Mouse (Mus musculus): ENCODE measurements around the gene Ucp3. TPM values are rescaled to one million over a fixed set of nuclear protein-coding genes. Genes with fewer than 3 reads are reported as not detected.
A peak's percentile ranks its signal among the peaks of the same experiment; 100 is the strongest.
"Not testable (repeated sequence)": the region's sequence is repeated elsewhere in the genome, so short reads cannot be mapped to it uniquely, and the experiment has no call there.

Gene Ucp3
- polyA plus RNA-seq, 1 experiment from 2014 or later = not detected

DNA sequence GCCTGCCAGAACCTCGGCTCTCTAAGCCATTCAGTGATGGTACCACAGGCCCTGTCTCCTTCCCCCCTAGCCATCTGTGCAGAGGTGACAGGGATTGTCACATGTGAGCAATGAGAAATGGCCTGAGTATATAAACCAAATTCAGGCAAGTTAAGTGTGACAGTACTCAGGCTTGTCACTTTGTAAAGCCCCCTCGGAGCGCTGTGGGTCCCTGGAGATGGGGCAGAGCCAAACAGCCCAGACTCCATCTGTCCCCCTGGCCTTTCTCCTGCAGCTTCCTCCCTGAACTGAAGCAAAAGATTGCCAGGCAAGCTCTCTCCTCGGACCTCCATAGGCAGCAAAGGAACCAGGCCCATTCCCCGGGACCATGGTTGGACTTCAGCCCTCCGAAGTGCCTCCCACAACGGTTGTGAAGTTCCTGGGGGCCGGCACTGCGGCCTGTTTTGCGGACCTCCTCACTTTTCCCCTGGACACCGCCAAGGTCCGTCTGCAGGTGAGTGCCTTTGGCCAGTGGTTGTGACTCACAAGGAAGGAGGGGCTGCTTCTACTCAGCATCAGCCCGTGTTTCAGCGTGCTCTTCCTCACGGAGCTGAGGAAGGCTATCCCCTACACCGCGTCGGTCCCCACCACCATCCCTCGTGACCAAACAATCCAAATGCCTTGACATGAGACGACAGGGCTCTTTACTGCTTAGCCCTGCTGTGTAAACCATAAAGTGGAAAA lies 6.5 kb downstream of the Ucp3 start:
- no peaks in the 10 kb centered on the region for H3K36me3 ChIP-seq
- H3K4me2 ChIP-seq = no peak overlapping the region
- 81% methylated on average over 20 of the region's 20 CpGs for WGBS
- H3K4me1 ChIP-seq (replicated peaks) = 0 out of 2 replicates have a peak, but pooled peaks cover 3% of the 10 kb centered on the region
- no peaks in the 10 kb centered on the region for H3K27me3 ChIP-seq
- no peak overlapping the region for H3K27ac ChIP-seq (replicated peaks)
- no peaks in the 10 kb centered on the region for H3K9me3 ChIP-seq
- no peak overlapping the region for H3K9ac ChIP-seq
- ATAC-seq (ENCODE audit: low read depth) = no peak
- no peak overlapping the region for H3K4me3 ChIP-seq

DNA sequence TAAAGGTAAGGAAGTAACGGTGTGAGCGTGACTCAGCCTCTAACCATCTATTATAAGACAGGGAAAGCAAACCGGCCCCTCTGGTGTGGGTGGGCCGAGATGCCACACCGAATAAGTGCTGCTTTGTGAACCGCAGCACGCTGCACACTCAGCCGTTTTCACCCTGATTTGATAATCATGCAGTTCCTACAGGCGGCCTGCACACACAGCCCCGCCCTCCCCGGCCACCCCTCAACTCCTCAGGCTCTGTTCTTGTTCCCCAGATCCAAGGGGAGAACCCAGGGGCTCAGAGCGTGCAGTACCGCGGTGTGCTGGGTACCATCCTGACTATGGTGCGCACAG lies 7.0 kb downstream of the Ucp3 start:
- H3K4me2 ChIP-seq = no peak overlapping the region
- no peaks in the 10 kb centered on the region for H3K9me3 ChIP-seq
- H3K9ac ChIP-seq = no peak overlapping the region
- H3K4me3 ChIP-seq = no peak overlapping the region
- 0 out of 2 replicates have a peak, but pooled peaks cover 3% of the 10 kb centered on the region for H3K4me1 ChIP-seq (replicated peaks)
- H3K27ac ChIP-seq (replicated peaks) = no peak overlapping the region
- 62% methylated on average over 15 of the region's 15 CpGs for WGBS
- H3K36me3 ChIP-seq = no peaks in the 10 kb centered on the region
- no peak for ATAC-seq (ENCODE audit: low read depth)
- no peaks in the 10 kb centered on the region for H3K27me3 ChIP-seq

DNA sequence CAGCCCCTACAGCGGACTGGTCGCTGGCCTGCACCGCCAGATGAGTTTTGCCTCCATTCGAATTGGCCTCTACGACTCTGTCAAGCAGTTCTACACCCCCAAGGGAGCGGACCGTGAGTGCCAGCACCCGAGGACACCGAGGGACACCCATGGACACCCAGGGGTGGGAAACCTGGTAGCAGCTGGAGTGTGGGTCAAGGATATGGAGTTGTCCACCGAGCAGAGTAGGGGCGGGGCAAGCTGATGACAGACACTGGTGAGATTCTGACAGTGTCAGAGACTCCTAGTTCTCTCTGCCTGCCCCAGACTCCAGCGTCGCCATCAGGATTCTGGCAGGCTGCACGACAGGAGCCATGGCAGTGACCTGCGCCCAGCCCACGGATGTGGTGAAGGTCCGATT lies 7.4 kb downstream of the Ucp3 start:
- Histone ChIP-seq H3K4me2 (no peak overlapping the region), H3K4me3 (no peak overlapping the region), H3K27me3 (no peaks in the 10 kb centered on the region), H3K36me3 (no peaks in the 10 kb centered on the region), H3K9ac (no peak overlapping the region), H3K9me3 (no peaks in the 10 kb centered on the region), H3K27ac (replicated peaks) (no peak overlapping the region), H3K4me1 (replicated peaks) (0 out of 2 replicates have a peak, but pooled peaks cover 3% of the 10 kb centered on the region)
- WGBS = 87% methylated on average over 17 of the region's 17 CpGs
- no peak for ATAC-seq (ENCODE audit: low read depth)

DNA sequence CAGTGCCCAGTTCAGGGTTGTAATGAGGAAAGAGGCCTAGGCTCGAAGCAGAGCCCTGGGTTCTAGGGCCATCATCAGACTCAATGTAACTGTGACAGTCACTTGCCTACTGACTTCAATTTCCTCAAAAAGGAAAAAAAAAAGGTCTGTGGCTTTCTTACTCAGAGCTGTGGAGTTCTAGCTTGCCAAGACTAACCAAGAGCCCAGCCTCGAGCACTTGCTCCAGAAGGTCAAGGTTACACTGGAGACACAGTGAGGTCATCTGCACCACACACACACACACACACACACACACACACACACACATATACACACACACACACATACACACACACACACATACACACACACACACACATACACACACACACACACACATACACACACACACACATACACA lies 9.3 kb downstream of the Ucp3 start:
- 73% methylated on average over 2 of the region's 2 CpGs for WGBS
- H3K36me3 ChIP-seq; H3K4me2 ChIP-seq; H3K27me3 ChIP-seq; H3K9me3 ChIP-seq; H3K4me3 ChIP-seq; H3K4me1 ChIP-seq (replicated peaks); H3K9ac ChIP-seq; H3K27ac ChIP-seq (replicated peaks); ATAC-seq (ENCODE audit: low read depth): not testable (repeated sequence)

DNA sequence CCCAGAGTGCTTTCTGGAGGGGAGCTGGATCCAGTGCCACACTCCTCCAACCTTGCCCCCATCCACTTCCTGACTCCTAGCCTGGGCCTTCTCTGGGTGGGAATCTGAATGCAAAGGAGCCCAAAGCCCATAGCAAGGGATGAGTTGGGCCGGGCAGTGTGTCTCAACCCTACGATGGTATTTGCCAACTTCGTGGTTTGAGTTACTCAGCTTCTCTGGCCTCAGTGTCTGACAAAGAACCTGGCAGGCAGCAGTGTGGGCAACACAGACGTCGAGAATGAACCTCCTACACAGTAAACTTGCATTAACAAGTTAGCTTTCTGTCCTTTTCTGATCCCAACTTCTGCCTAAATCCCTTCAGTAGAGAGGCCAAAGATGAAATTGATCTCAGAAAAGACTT lies 11.7 kb downstream of the Ucp3 start:
- H3K9ac ChIP-seq = no peak overlapping the region
- H3K4me2 ChIP-seq = no peak overlapping the region
- WGBS = 94% methylated on average over 5 of the region's 5 CpGs
- H3K27ac ChIP-seq (replicated peaks) = no peak overlapping the region
- H3K36me3 ChIP-seq = no peaks in the 10 kb centered on the region
- H3K27me3 ChIP-seq = no peaks in the 10 kb centered on the region
- ATAC-seq (ENCODE audit: low read depth) = no peak
- H3K9me3 ChIP-seq = no peaks in the 10 kb centered on the region
- H3K4me1 ChIP-seq (replicated peaks) = peaks cover 9% of the 10 kb centered on the region
- no peak overlapping the region for H3K4me3 ChIP-seq

DNA sequence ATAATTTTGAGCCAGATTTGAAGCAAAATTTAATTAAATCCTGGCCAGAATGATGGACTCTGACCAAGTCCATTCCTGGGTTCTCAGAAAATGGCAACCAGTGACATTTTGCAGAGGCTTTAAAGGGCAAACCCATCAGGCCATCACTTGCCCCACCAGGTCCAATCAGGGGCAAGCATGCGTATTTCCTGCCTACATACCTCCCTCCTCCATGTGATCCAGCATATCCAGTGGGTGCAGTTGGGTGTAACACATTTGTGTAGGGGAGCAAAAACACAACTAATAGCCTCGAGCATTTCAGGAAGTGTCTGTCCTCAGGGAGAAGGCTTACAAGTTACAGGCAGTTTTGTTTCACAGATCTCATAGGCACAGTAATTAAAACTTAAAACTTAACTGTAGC lies 14.5 kb downstream of the Ucp3 start:
- no peak overlapping the region for H3K27ac ChIP-seq (replicated peaks)
- H3K4me2 ChIP-seq = no peak overlapping the region
- WGBS = 83% methylated on average over 2 of the region's 2 CpGs
- H3K4me3 ChIP-seq = no peak overlapping the region
- peaks cover 4% of the 10 kb centered on the region; the same call in 1 of the 2 replicates for H3K27me3 ChIP-seq
- ATAC-seq (ENCODE audit: low read depth) = no peak
- H3K9ac ChIP-seq = no peak overlapping the region
- peaks cover 10% of the 10 kb centered on the region for H3K4me1 ChIP-seq (replicated peaks)
- no peaks in the 10 kb centered on the region for H3K36me3 ChIP-seq
- H3K9me3 ChIP-seq = no peaks in the 10 kb centered on the region

DNA sequence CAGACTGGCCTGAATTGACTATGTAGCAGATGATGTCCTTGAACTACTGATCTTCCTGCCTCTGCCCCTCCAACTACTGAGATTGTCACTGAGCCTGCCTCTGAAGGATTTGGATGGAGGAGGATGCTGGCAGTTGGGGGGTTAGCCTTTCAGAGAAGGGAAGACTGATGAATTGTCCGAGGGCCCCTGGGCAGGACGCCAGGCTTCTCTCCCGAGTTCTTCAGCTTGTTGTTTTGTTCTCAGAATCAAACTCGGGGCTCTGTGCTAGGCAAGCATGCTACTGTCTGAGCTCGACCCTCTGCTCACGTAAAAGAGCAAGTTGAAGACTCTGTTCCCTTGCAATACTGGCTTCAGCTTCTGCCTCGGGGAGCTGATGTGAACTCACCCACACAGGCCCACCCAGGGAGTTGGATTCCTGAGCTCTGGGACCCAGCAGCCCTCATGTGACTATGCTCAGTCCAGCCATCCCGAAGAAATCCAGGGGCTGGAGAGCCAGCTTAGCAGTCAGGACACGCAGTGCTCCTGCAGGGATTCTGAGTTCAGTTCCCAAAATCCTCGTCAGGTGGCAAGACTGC lies 15.8 kb downstream of the Ucp3 start:
- Histone ChIP-seq H3K4me2 (no peak overlapping the region), H3K9me3 (no peaks in the 10 kb centered on the region), H3K36me3 (no peaks in the 10 kb centered on the region), H3K27ac (replicated peaks) (peak overlapping the region; percentile 61), H3K4me1 (replicated peaks) (peaks cover 23% of the 10 kb centered on the region), H3K4me3 (no peak overlapping the region), H3K27me3 (peaks cover 13% of the 10 kb centered on the region), H3K9ac (0 out of 2 replicates have a peak overlapping the region, but pooled peaks have one; percentile 8)
- ATAC-seq (ENCODE audit: low read depth) = peak; percentile 64; the same call in 1 of the 2 replicates
- 35% methylated on average over 10 of the region's 10 CpGs for WGBS

DNA sequence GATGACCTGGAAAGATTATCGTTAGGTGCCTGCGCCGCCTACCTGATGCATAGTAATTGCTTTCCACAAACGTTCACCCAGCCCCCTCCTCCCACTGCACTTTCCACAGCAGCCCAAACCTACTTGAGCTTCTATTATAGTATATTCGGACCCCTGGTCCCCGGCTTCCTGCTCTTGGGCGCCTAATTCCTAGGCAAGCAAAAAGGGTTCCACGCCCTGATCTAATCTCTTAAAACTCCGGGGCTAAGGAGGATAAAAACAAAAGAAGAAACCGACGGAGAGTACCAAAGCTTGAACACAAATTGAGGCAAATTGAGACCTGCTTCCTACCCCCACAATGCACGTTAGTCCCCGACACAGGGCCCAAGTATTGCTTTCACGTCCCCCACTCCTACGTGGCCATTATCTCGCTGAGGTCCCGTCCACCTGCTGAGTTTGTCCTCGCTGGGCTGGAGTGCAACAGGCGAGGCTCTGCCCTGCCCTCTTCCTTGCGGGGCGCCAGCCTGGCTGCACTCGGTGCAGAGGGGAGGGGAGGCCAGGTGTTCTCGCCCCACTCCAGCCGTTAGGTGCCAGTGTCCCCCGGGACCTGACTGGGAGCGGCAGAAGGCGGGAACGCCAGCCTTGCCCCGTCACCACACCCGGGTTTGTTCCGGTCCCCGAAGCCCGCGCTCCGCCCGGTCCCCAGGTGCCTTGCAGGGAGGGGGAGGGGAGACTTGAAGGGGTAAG lies 19.8 kb downstream of the Ucp3 start:
- Histone ChIP-seq H3K27me3 (peaks cover 13% of the 10 kb centered on the region), H3K4me1 (replicated peaks) (peaks cover 52% of the 10 kb centered on the region), H3K9ac (peak overlapping the region; percentile 64), H3K27ac (replicated peaks) (no peak overlapping the region), H3K9me3 (no peaks in the 10 kb centered on the region), H3K4me2 (peak overlapping the region; percentile 70), H3K4me3 (peak overlapping the region; percentile 42), H3K36me3 (no peaks in the 10 kb centered on the region)
- 4% methylated on average over 33 of the region's 36 CpGs for WGBS
- no peak for ATAC-seq (ENCODE audit: low read depth)

DNA sequence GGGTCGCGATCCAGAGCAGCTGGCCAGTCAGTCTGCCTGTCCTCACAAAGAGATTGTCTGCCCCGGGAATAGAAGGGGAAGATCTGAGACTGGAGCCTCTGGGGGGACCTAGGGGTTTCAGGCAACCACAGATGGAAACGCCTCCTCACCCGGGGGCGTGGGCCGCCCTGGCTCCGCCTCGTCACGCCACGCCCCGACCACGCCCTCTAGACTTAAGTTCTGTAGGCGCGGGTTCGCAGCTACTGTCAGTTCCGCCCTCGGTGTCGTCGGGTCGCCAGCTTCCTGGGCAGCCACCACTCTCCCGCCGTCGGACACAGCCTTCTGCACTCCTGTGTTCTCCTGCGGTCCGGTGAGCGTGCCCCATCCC lies 20.3 kb downstream of the Ucp3 start, which contains the start of gene Ucp2:
Gene Ucp2 (plus strand): TSS at position 221 of the 367 bp plus-strand sequence.
- Histone ChIP-seq H3K4me2 (peak within 1 kb of the TSS; percentile 70), H3K4me3 (peak within 1 kb of the TSS; percentile 42), H3K4me1 (replicated peaks) (peaks cover 51% of the 10 kb centered on the region), H3K9me3 (no peaks in the 10 kb centered on the region), H3K27ac (replicated peaks) (peak within 1 kb of the TSS; percentile 42; the same call in 1 of the 2 replicates), H3K27me3 (peaks cover 13% of the 10 kb centered on the region), H3K36me3 (no peaks in the 10 kb centered on the region), H3K9ac (peak within 1 kb of the TSS; percentile 64)
- peak; percentile 6; the same call in 1 of the 2 replicates for ATAC-seq (ENCODE audit: low read depth)
- WGBS = 2% methylated on average over 26 of the region's 27 CpGs

DNA sequence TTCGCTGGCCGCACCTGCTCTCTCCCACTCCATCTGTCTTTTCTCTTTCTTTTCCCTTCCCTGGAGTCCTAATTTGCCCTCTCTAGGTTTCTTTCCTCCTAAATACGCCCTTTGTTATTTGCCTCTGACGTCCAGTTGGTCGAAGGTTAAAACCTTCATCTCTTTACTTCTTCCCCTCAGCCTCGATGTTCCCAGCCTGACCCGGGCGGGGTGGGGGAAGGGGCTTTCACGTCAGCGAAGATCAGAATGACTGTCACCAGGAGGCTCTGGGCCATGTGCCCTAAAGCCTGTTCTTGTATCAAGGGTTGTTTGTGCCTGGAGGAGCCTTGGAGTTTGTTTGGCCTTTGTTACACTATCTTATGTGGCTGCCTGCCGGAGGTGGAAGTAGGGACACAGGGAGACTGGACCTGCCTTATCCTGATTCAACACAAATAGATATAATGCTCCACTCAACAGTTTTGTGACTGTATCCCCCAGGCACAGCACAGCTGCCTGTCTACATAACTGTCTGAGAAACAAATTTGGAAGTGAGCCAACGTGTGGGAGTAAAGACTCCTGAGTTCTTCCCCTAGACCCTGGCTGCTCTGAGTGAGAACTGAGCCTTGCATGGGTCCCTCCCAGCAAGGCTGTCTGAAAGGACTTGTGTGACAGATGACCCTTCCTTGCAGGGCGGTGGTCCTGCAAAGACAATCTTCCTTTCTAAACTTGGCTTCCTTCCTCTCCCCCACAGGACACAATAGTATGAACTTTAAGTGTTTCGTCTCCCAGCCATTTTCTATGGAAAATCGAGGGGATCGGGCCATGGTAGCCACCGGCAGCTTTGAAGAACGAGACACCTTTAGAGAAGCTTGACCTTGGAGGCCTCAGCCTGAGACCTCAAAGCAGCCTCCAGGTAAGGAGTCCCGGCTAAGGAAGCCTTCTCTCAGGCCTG lies 21.0 kb downstream of the Ucp3 start:
- Histone ChIP-seq H3K36me3 (0 out of 2 replicates have a peak, but pooled peaks cover 6% of the 10 kb centered on the region), H3K9me3 (no peaks in the 10 kb centered on the region), H3K4me1 (replicated peaks) (peaks cover 45% of the 10 kb centered on the region), H3K4me2 (peak overlapping the region; percentile 70), H3K4me3 (peak overlapping the region; percentile 42), H3K9ac (peak overlapping the region; percentile 64), H3K27me3 (peaks cover 13% of the 10 kb centered on the region), H3K27ac (replicated peaks) (peak overlapping the region; percentile 42; the same call in 1 of the 2 replicates)
- ATAC-seq (ENCODE audit: low read depth) = no peak
- WGBS = 36% methylated on average over 19 of the region's 19 CpGs

DNA sequence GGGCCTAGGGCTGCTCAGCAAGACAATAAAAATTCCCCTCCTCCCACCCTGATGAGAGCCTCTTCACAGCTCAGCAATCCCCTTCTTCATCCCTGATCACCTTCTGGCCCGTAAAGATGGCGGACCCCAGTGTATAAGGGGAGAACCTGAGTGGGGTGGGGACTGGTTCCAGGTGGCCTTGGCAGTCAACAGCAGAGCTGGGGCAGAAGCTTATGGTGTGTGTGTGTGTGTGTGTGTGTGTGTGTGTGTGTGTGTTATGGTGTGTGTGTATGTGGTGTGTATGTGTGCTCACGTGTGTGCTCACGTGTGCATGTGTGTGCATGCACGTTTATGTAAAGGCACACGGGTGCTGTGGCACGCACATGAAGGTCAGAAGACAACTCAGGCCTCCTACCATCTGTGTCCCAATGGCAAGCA lies 21.6 kb downstream of the Ucp3 start:
- peak overlapping the region; percentile 42 for H3K4me3 ChIP-seq

More for the DNA sequence above, 21.6 kb downstream of the Ucp3 start:
- Histone ChIP-seq H3K36me3 (0 out of 2 replicates have a peak, but pooled peaks cover 6% of the 10 kb centered on the region), H3K9ac (0 out of 2 replicates have a peak overlapping the region, but pooled peaks have one; percentile 64), H3K4me1 (replicated peaks) (peaks cover 44% of the 10 kb centered on the region), H3K27me3 (peaks cover 13% of the 10 kb centered on the region), H3K27ac (replicated peaks) (peak overlapping the region; percentile 42; the same call in 1 of the 2 replicates), H3K9me3 (no peaks in the 10 kb centered on the region), H3K4me2 (peak overlapping the region; percentile 70)
- WGBS = 87% methylated on average over 7 of the region's 7 CpGs
- no peak for ATAC-seq (ENCODE audit: low read depth)
